Mouse (Mus musculus): Measurements from ENCODE around the gene Esr1. TPM values are rescaled to one million over a fixed set of nuclear protein-coding genes. Genes with fewer than 3 reads are reported as not detected.

Esr1 gene
- polyA plus RNA-seq, 1 experiment from 2014 or later: 0.30 TPM

GRCm38 (mm10) chr10:4798268-4798808 lies 186.9 kb downstream of the Esr1 start:
- no peaks in the 10 kb centered on the region for H3K4me1 ChIP-seq
- H3K4me2 ChIP-seq (replicated peaks): no peak overlapping the region
- no peak overlapping the region for H3K27ac ChIP-seq
- no peaks in the 10 kb centered on the region for H3K27me3 ChIP-seq (replicated peaks)
- 76% methylated on average over 3 of the region's 3 CpGs for WGBS
- H3K36me3 ChIP-seq: no peaks in the 10 kb centered on the region
- no peaks in the 10 kb centered on the region for H3K9me3 ChIP-seq
- no peak overlapping the region for H3K9ac ChIP-seq
- no peak overlapping the region for H3K4me3 ChIP-seq
- no peak for ATAC-seq (ENCODE audit: low FRiP score, low read depth)

- no peak overlapping the region for H3K4me2 ChIP-seq (replicated peaks)
- no peak overlapping the region for H3K4me3 ChIP-seq
- WGBS: 95% methylated on average over 5 of the region's 5 CpGs
- no peaks in the 10 kb centered on the region for H3K9me3 ChIP-seq
- no peaks in the 10 kb centered on the region for H3K4me1 ChIP-seq
- H3K27ac ChIP-seq: no peak overlapping the region
- no peak overlapping the region for H3K9ac ChIP-seq
- ATAC-seq (ENCODE audit: low FRiP score, low read depth): no peak
- H3K36me3 ChIP-seq: no peaks in the 10 kb centered on the region
- no peaks in the 10 kb centered on the region for H3K27me3 ChIP-seq (replicated peaks)
These were observed 213.0 kb downstream of the Esr1 start for GRCm38 (mm10) chr10:4824366-4824765.

- no peak overlapping the region for H3K4me3 ChIP-seq
- WGBS: 80% methylated on average over 6 of the region's 6 CpGs
- no peak overlapping the region for H3K4me2 ChIP-seq (replicated peaks)
- no peaks in the 10 kb centered on the region for H3K27me3 ChIP-seq (replicated peaks)
- ATAC-seq (ENCODE audit: low FRiP score, low read depth): 0 out of 2 replicates have a peak, but pooled peaks have one; percentile 17
- H3K36me3 ChIP-seq: no peaks in the 10 kb centered on the region
- no peaks in the 10 kb centered on the region for H3K9me3 ChIP-seq
- no peaks in the 10 kb centered on the region for H3K4me1 ChIP-seq
- no peak overlapping the region for H3K9ac ChIP-seq
- H3K27ac ChIP-seq: no peak overlapping the region
These were observed 219.2 kb downstream of the Esr1 start for GRCm38 (mm10) chr10:4830592-4830991.

- ATAC-seq (ENCODE audit: low FRiP score, low read depth): no peak
- Histone ChIP-seq H3K27me3 (replicated peaks) (no peaks in the 10 kb centered on the region), H3K9me3 (no peaks in the 10 kb centered on the region), H3K4me2 (replicated peaks) (no peak overlapping the region), H3K27ac (no peak overlapping the region), H3K9ac (no peak overlapping the region), H3K4me1 (no peaks in the 10 kb centered on the region), H3K36me3 (no peaks in the 10 kb centered on the region), H3K4me3 (no peak overlapping the region)
- WGBS: 78% methylated on average over 4 of the region's 4 CpGs
These were observed 226.7 kb downstream of the Esr1 start for GRCm38 (mm10) chr10:4838099-4838498.

GRCm38 (mm10) chr10:4841039-4841438 lies 229.6 kb downstream of the Esr1 start:
- H3K9ac ChIP-seq: no peak overlapping the region

GRCm38 (mm10) chr10:4847523-4847922 lies 236.1 kb downstream of the Esr1 start:
- Histone ChIP-seq H3K27ac (no peak overlapping the region), H3K27me3 (replicated peaks) (no peaks in the 10 kb centered on the region), H3K4me1 (no peaks in the 10 kb centered on the region), H3K36me3 (no peaks in the 10 kb centered on the region), H3K4me2 (replicated peaks) (no peak overlapping the region), H3K4me3 (no peak overlapping the region), H3K9ac (no peak overlapping the region), H3K9me3 (no peaks in the 10 kb centered on the region)
- 84% methylated on average over 2 of the region's 2 CpGs for WGBS
- ATAC-seq (ENCODE audit: low FRiP score, low read depth): no peak

More at GRCm38 (mm10) chr10:4841039-4841438, 229.6 kb downstream of the Esr1 start:
- Histone ChIP-seq H3K27me3 (replicated peaks) (no peaks in the 10 kb centered on the region), H3K9me3 (no peaks in the 10 kb centered on the region), H3K4me3 (no peak overlapping the region), H3K36me3 (no peaks in the 10 kb centered on the region), H3K27ac (no peak overlapping the region), H3K4me2 (replicated peaks) (no peak overlapping the region), H3K4me1 (no peaks in the 10 kb centered on the region)
- ATAC-seq (ENCODE audit: low FRiP score, low read depth): no peak

- no peak overlapping the region for H3K27ac ChIP-seq
- H3K36me3 ChIP-seq: no peaks in the 10 kb centered on the region
- no peaks in the 10 kb centered on the region for H3K27me3 ChIP-seq (replicated peaks)
- H3K4me3 ChIP-seq: no peak overlapping the region
- H3K4me1 ChIP-seq: no peaks in the 10 kb centered on the region
- ATAC-seq (ENCODE audit: low FRiP score, low read depth): no peak
- no peak overlapping the region for H3K4me2 ChIP-seq (replicated peaks)
- no peaks in the 10 kb centered on the region for H3K9me3 ChIP-seq
- 91% methylated on average over 3 of the region's 3 CpGs for WGBS
- no peak overlapping the region for H3K9ac ChIP-seq
These were observed 238.5 kb downstream of the Esr1 start for GRCm38 (mm10) chr10:4849881-4850280.

GRCm38 (mm10) chr10:4875076-4875737 lies 263.8 kb downstream of the Esr1 start:
- H3K9me3 ChIP-seq: no peaks in the 10 kb centered on the region
- no peak overlapping the region for H3K9ac ChIP-seq
- no peak for ATAC-seq (ENCODE audit: low FRiP score, low read depth)
- no peak overlapping the region for H3K4me2 ChIP-seq (replicated peaks)
- no peak overlapping the region for H3K27ac ChIP-seq
- H3K36me3 ChIP-seq: no peaks in the 10 kb centered on the region
- no peak overlapping the region for H3K4me3 ChIP-seq
- WGBS: 66% methylated on average over 8 of the region's 8 CpGs
- H3K4me1 ChIP-seq: no peaks in the 10 kb centered on the region
- H3K27me3 ChIP-seq (replicated peaks): no peaks in the 10 kb centered on the region

GRCm38 (mm10) chr10:4881391-4881790 lies 270.0 kb downstream of the Esr1 start:
- WGBS: 65% methylated on average over 1 of the region's 1 CpGs
- no peaks in the 10 kb centered on the region for H3K9me3 ChIP-seq

GRCm38 (mm10) chr10:4885506-4885905 lies 274.1 kb downstream of the Esr1 start:
- 82% methylated on average over 3 of the region's 3 CpGs for WGBS
- no peak overlapping the region for H3K4me3 ChIP-seq
- no peaks in the 10 kb centered on the region for H3K27me3 ChIP-seq (replicated peaks)
- H3K4me1 ChIP-seq: no peaks in the 10 kb centered on the region
- no peak overlapping the region for H3K9ac ChIP-seq
- H3K4me2 ChIP-seq (replicated peaks): no peak overlapping the region
- no peaks in the 10 kb centered on the region for H3K9me3 ChIP-seq
- no peak for ATAC-seq (ENCODE audit: low FRiP score, low read depth)
- no peak overlapping the region for H3K27ac ChIP-seq
- no peaks in the 10 kb centered on the region for H3K36me3 ChIP-seq

More at GRCm38 (mm10) chr10:4881391-4881790, 270.0 kb downstream of the Esr1 start:
- Histone ChIP-seq H3K27ac (no peak overlapping the region), H3K4me3 (no peak overlapping the region), H3K9ac (no peak overlapping the region), H3K4me1 (no peaks in the 10 kb centered on the region), H3K36me3 (no peaks in the 10 kb centered on the region), H3K4me2 (replicated peaks) (no peak overlapping the region), H3K27me3 (replicated peaks) (no peaks in the 10 kb centered on the region)
- ATAC-seq (ENCODE audit: low FRiP score, low read depth): no peak

- Histone ChIP-seq H3K27ac (no peak overlapping the region), H3K9me3 (no peaks in the 10 kb centered on the region), H3K4me3 (no peak overlapping the region), H3K36me3 (no peaks in the 10 kb centered on the region), H3K4me1 (no peaks in the 10 kb centered on the region), H3K27me3 (replicated peaks) (no peaks in the 10 kb centered on the region), H3K4me2 (replicated peaks) (no peak overlapping the region), H3K9ac (no peak overlapping the region)
- WGBS: 83% methylated on average over 8 of the region's 8 CpGs
- no peak for ATAC-seq (ENCODE audit: low FRiP score, low read depth)
These were observed 274.6 kb downstream of the Esr1 start for GRCm38 (mm10) chr10:4885961-4886360.

- Histone ChIP-seq H3K27me3 (replicated peaks) (no peaks in the 10 kb centered on the region), H3K4me3 (no peak overlapping the region), H3K4me1 (no peaks in the 10 kb centered on the region), H3K36me3 (no peaks in the 10 kb centered on the region), H3K27ac (no peak overlapping the region), H3K4me2 (replicated peaks) (no peak overlapping the region), H3K9ac (no peak overlapping the region), H3K9me3 (no peaks in the 10 kb centered on the region)
- ATAC-seq (ENCODE audit: low FRiP score, low read depth): no peak
- WGBS: 47% methylated on average over 1 of the region's 1 CpGs
These were observed 282.1 kb downstream of the Esr1 start for GRCm38 (mm10) chr10:4893475-4893874.

- H3K36me3 ChIP-seq: no peaks in the 10 kb centered on the region
- H3K9me3 ChIP-seq: no peaks in the 10 kb centered on the region
- no peaks in the 10 kb centered on the region for H3K27me3 ChIP-seq (replicated peaks)
- H3K9ac ChIP-seq: no peak overlapping the region
- H3K4me2 ChIP-seq (replicated peaks): no peak overlapping the region
- H3K27ac ChIP-seq: no peak overlapping the region
- 86% methylated on average over 4 of the region's 4 CpGs for WGBS
- H3K4me1 ChIP-seq: no peaks in the 10 kb centered on the region
- no peak overlapping the region for H3K4me3 ChIP-seq
- no peak for ATAC-seq (ENCODE audit: low FRiP score, low read depth)
These were observed 286.4 kb downstream of the Esr1 start for GRCm38 (mm10) chr10:4897789-4898188.
